Mouse (Mus musculus): ENCODE results near the gene Gm4737. TPM values are rescaled to one million over a fixed set of nuclear protein-coding genes. Genes with fewer than 3 reads are reported as not detected.

The Gm4737 gene
- polyA plus RNA-seq, 1 experiment from 2014 or later = 3.9 TPM

DNA sequence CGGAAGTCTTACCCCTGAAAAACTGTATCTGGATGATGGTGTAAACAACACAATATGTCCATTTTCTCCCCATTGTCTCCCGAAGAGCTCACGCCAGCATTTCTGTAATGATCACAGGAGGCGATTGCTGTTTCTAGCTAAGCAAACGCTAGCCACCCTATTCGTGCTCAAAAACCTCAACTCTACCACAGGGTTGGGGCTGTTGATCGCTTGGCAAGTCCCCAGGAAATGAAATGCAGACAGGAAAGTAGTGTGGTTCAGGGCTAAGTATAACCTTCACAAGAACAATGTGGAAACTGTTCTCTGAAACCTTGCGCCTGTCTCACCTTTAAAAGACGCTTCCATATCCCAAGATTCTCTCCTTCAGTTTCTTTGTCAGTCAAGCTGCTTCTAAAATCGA lies 34.9 kb downstream of the Gm4737 start, which contains the start of gene Cd96:
Gene Cd96 (minus strand): TSS at position 232 of the 400 bp plus-strand sequence.
- Histone ChIP-seq H3K4me2 (no peak within 1 kb of the TSS), H3K4me3 (replicated peaks) (no peak within 1 kb of the TSS), H3K27me3 (no peaks in the 10 kb centered on the region), H3K4me1 (0 out of 2 replicates have a peak, but pooled peaks cover 5% of the 10 kb centered on the region), H3K27ac (no peak within 1 kb of the TSS), H3K36me3 (replicated peaks) (no peaks in the 10 kb centered on the region), H3K9me3 (no peaks in the 10 kb centered on the region), H3K9ac (no peak within 1 kb of the TSS)
- WGBS = 77% methylated on average over 10 of the region's 10 CpGs
- ATAC-seq (ENCODE audit: low FRiP score) = no peak

DNA sequence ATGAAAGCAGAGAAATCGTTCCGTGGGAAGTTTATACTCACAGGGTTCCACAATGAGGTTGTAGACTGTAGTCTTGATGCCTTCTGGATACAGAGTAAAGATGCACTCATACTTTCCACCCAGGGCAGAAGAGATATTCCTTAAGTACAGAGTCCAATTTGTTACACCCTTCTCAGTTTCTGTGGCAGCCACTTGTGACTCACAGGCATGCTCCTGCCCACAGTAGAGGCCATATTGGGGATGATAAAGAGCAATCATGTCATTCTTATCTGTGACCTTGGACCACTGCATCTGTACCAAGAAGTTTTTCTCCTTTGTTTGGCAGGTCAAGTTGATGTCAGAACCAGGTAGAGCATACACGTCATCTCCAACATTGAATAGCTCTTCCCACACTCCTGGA lies 37.2 kb downstream of the Gm4737 start:
- WGBS = 87% methylated on average over 3 of the region's 3 CpGs
- H3K9me3 ChIP-seq = no peaks in the 10 kb centered on the region
- no peak for ATAC-seq (ENCODE audit: low FRiP score)
- 0 out of 2 replicates have a peak, but pooled peaks cover 5% of the 10 kb centered on the region for H3K4me1 ChIP-seq
- no peak overlapping the region for H3K9ac ChIP-seq
- H3K4me3 ChIP-seq (replicated peaks) = no peak overlapping the region
- no peak overlapping the region for H3K27ac ChIP-seq
- H3K36me3 ChIP-seq (replicated peaks) = no peaks in the 10 kb centered on the region
- no peaks in the 10 kb centered on the region for H3K27me3 ChIP-seq
- no peak overlapping the region for H3K4me2 ChIP-seq

DNA sequence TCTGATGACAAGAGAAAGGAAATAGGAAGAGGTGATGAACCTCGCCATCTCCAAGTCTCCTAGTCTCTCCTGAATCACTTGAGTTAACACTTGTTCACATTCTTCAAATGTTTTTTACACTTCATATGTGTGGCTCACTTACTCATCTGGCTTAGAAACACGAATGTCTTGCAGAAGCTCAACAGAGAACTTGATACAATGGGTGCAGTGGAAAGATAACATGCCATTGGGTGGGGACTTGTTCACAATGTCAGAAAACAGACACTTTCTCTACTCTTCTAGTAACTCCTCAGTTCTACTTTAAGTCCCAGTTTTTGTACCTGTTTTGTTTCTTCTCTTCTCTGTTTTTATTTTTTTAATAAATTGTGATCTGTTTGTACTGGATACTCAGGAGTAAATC lies 40.1 kb downstream of the Gm4737 start:
- H3K4me1 ChIP-seq = 0 out of 2 replicates have a peak, but pooled peaks cover 4% of the 10 kb centered on the region
- no peak overlapping the region for H3K27ac ChIP-seq
- no peaks in the 10 kb centered on the region for H3K36me3 ChIP-seq (replicated peaks)
- H3K4me3 ChIP-seq (replicated peaks) = no peak overlapping the region
- no peak for ATAC-seq (ENCODE audit: low FRiP score)
- H3K27me3 ChIP-seq = no peaks in the 10 kb centered on the region
- H3K9me3 ChIP-seq = no peaks in the 10 kb centered on the region
- 78% methylated on average over 2 of the region's 2 CpGs for WGBS
- H3K9ac ChIP-seq = no peak overlapping the region
- no peak overlapping the region for H3K4me2 ChIP-seq

DNA sequence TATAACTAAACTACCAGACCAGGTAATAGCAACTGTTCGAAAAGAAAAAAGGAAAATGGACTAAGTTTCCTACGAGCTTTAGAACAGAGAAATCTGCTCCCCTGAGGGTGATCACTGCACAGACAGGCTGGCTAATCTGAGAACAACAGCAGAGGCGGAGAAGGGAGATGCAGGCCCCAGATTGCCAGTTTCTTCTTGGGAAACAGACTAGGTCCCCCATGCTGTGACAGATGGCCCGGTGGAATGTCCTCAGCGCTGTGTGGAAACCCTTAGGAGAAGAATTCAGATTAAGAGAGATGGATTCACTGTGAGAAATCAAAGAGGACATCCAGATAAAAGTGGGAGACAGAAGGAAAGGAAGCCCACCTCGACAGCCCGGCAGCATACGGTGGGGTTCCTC lies 45.3 kb downstream of the Gm4737 start:
- Histone ChIP-seq H3K9ac (no peak overlapping the region), H3K4me2 (no peak overlapping the region), H3K27ac (no peak overlapping the region), H3K4me3 (replicated peaks) (no peak overlapping the region), H3K9me3 (no peaks in the 10 kb centered on the region), H3K27me3 (no peaks in the 10 kb centered on the region), H3K36me3 (replicated peaks) (no peaks in the 10 kb centered on the region), H3K4me1 (no peaks in the 10 kb centered on the region)
- no peak for ATAC-seq (ENCODE audit: low FRiP score)
- WGBS = 55% methylated on average over 8 of the region's 8 CpGs

DNA sequence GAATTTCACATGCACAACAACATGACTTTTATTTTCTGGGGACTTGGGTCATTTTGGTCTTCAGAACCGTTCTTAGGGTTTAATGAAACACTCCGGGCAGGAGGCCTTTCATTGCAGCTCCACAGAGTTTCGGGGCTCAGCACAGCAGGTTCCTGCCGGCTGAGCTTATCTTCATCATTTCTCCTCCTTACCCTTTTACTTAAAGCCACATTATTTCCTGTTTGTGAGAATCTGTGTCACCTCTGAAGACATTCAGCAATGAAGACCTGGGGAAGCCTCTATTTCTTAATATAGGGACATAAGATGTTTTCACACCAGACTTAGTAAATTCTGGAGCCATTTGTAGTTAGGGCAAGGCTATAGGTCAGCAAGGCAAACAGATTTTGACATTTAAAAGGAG lies 47.4 kb downstream of the Gm4737 start:
- WGBS = 58% methylated on average over 4 of the region's 4 CpGs

DNA sequence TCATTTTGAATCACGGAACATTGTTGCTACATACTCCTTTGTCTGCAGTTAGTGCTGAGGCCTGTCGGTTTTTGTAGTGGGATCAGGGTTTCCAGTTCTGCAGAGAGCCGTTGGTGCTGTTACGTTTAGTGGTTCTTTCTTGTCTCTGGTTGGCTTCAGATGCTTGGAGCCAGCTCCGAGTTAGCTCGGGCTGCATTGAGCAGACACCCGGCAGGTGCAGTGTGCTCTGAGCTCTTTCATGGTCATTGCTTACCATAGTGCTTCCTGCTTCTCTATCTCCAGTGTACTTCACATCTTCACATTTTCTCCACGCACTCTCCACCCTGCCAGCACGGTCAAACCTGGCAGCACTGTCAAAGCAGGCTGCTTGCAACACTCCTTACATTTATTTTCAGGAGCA lies 50.4 kb downstream of the Gm4737 start:
- Histone ChIP-seq H3K27ac (no peak overlapping the region), H3K4me3 (replicated peaks) (no peak overlapping the region), H3K9me3 (no peaks in the 10 kb centered on the region), H3K36me3 (replicated peaks) (no peaks in the 10 kb centered on the region), H3K9ac (no peak overlapping the region), H3K4me1 (no peaks in the 10 kb centered on the region), H3K27me3 (no peaks in the 10 kb centered on the region), H3K4me2 (no peak overlapping the region)
- no peak for ATAC-seq (ENCODE audit: low FRiP score)
- 86% methylated on average over 9 of the region's 9 CpGs for whole genome bisulfite sequencing

More for the DNA sequence above, 47.4 kb downstream of the Gm4737 start:
- Histone ChIP-seq H3K27me3 (no peaks in the 10 kb centered on the region), H3K27ac (no peak overlapping the region), H3K36me3 (replicated peaks) (no peaks in the 10 kb centered on the region), H3K9me3 (no peaks in the 10 kb centered on the region), H3K4me3 (replicated peaks) (no peak overlapping the region), H3K4me1 (no peaks in the 10 kb centered on the region), H3K9ac (no peak overlapping the region), H3K4me2 (no peak overlapping the region)
- ATAC-seq (ENCODE audit: low FRiP score) = no peak

Other genes starting within 250 kb of the Gm4737 start
- gene Phldb2, start 201.5 kb downstream of the Gm4737 start, polyA plus RNA-seq (2016; fragmentation: Nextera tagmentation; extraction: Ambion mirVana) = 27.9 and 35.2 TPM in 2 replicates
- gene Plcxd2, start 144.9 kb downstream of the Gm4737 start, polyA plus RNA-seq (2016; fragmentation: Nextera tagmentation; extraction: Ambion mirVana) = 11.7 and 12.7 TPM in 2 replicates
- not detected in 2 replicates for gene Cd96, start 34.8 kb downstream of the Gm4737 start, polyA plus RNA-seq (2016; fragmentation: Nextera tagmentation; extraction: Ambion mirVana)

Data from forebrain, embryonic 12.5 days (tissue).